Mouse (Mus musculus) CH12.LX (cell line): ENCODE data around the gene Cdkl3. TPM values are rescaled to one million over a fixed set of nuclear protein-coding genes. Genes with fewer than 3 reads are reported as not detected.

Experiments used
- DNase-seq: peaks from one replicate; pipeline ENCODE4 v3.0.0-alpha.2; 2013; ENCODE audit errors: extremely low read depth
- H3K27ac ChIP-seq: 2 replicates; pipeline ENCODE4 v1.5.1; 2012; ENCODE audit warnings: low read depth, mild to moderate bottlenecking, control low read depth, moderate library complexity; ENCODE audit not compliant: insufficient read depth
- H3K27me3 ChIP-seq: replicated peaks from 2 replicates; pipeline ENCODE3; 2012; ENCODE audit warnings: inconsistent platforms
- H3K36me3 ChIP-seq, 2 experiments: replicated peaks in 1 of 2; 2 replicates each; pipeline versions ENCODE3 to v1.6.1; 2012; ENCODE audit warnings: inconsistent platforms in 1 of 2, low read length in 1 of 2, mild to moderate bottlenecking in 1 of 2, mixed read lengths in 1 of 2, moderate library complexity in 1 of 2; ENCODE audit not compliant: control insufficient read depth in 1 of 2, insufficient read depth in 1 of 2
- H3K4me1 ChIP-seq, 2 experiments: 2 replicates each; pipeline ENCODE4 v1.6.1; 2012; ENCODE audit warnings: inconsistent platforms in 1 of 2, moderate library complexity in 1 of 2; ENCODE audit not compliant: insufficient read depth in 2 of 2, control insufficient read depth in 1 of 2
- H3K4me2 ChIP-seq: 2 replicates; pipeline ENCODE4 v1.6.1; 2012; ENCODE audit warnings: low read depth, mild to moderate bottlenecking, control low read depth; ENCODE audit not compliant: poor library complexity, insufficient read depth, severe bottlenecking
- H3K4me3 ChIP-seq, 3 experiments: fragments of 150-350 bp in 1 of 3; sonication (generic) in 1 of 3; replicated peaks in 1 of 3; 2 replicates each; pipeline versions ENCODE3 to v1.5.1; 2011 to 2012; ENCODE audit warnings: low read depth in 2 of 3, low read length in 2 of 3, mild to moderate bottlenecking in 2 of 3, moderate library complexity in 2 of 3, control low read depth in 1 of 3, improper control_type of control experiment in 1 of 3, inconsistent platforms in 1 of 3, mixed read lengths in 1 of 3; ENCODE audit not compliant: poor library complexity in 1 of 3
- H3K79me2 ChIP-seq: replicated peaks from 2 replicates; pipeline ENCODE4 v1.6.1; 2012; ENCODE audit warnings: mild to moderate bottlenecking, moderate library complexity; ENCODE audit not compliant: control insufficient read depth, poor library complexity, insufficient read depth, severe bottlenecking; ENCODE audit errors: extremely low read depth
- H3K9ac ChIP-seq: 2 replicates; pipeline ENCODE4 v1.6.1; 2012; ENCODE audit warnings: low read depth, mild to moderate bottlenecking, control low read depth, moderate library complexity; ENCODE audit not compliant: insufficient read depth
- H3K9me3 ChIP-seq: replicated peaks from 2 replicates; pipeline ENCODE3; 2012; ENCODE audit warnings: low read length, inconsistent platforms, mixed read lengths
- BHLHE40 ChIP-seq: IDR thresholded peaks from 2 replicates; pipeline ENCODE4 v1.6.1; 2011; ENCODE audit warnings: mild to moderate bottlenecking, low read depth, low read length, improper control_type of control experiment
- CHD1 ChIP-seq: IDR thresholded peaks from 2 replicates; pipeline ENCODE4 v1.6.1; 2012; ENCODE audit warnings: low read depth, low read length, improper control_type of control experiment, inconsistent platforms
- CHD2 ChIP-seq: IDR thresholded peaks from 2 replicates; pipeline ENCODE4 v1.6.1; 2011; ENCODE audit warnings: low read length, improper control_type of control experiment
- ELF1 ChIP-seq: IDR thresholded peaks from 2 replicates; pipeline ENCODE4 v1.6.1; 2014; ENCODE audit warnings: low read depth, mild to moderate bottlenecking, inconsistent platforms, low read length, improper control_type of control experiment
- ETS1 ChIP-seq: conservative IDR thresholded peaks from 2 replicates; pipeline ENCODE4 v1.6.1; 2012; ENCODE audit warnings: low read depth, mild to moderate bottlenecking, inconsistent platforms, low read length, improper control_type of control experiment, moderate library complexity
- JUN ChIP-seq: IDR thresholded peaks from 2 replicates; pipeline ENCODE4 v1.6.1; 2011; ENCODE audit warnings: low read depth, mild to moderate bottlenecking, low read length, improper control_type of control experiment, moderate library complexity; ENCODE audit not compliant: insufficient read depth
- MAX ChIP-seq: IDR thresholded peaks from 2 replicates; pipeline ENCODE4 v1.6.1; 2011; ENCODE audit warnings: low read length, improper control_type of control experiment
- MEF2A ChIP-seq: IDR thresholded peaks from 2 replicates; pipeline ENCODE4 v1.6.1; 2014; ENCODE audit warnings: low read depth, mild to moderate bottlenecking, inconsistent platforms, low read length, improper control_type of control experiment, borderline replicate concordance
- NELFE ChIP-seq: IDR thresholded peaks from 2 replicates; pipeline ENCODE4 v1.6.1; 2011; ENCODE audit warnings: low read depth, low read length, improper control_type of control experiment
- NRF1 ChIP-seq: IDR thresholded peaks from 2 replicates; pipeline ENCODE4 v1.6.1; 2014; ENCODE audit warnings: low read depth, mild to moderate bottlenecking, inconsistent platforms, low read length, improper control_type of control experiment, moderate library complexity
- PAX5 ChIP-seq: IDR thresholded peaks from 2 replicates; pipeline ENCODE4 v1.6.1; 2012; ENCODE audit warnings: low read length, inconsistent platforms, mixed read lengths
- POLR2A ChIP-seq: IDR thresholded peaks from 2 replicates; pipeline ENCODE4 v1.6.1; 2011; ENCODE audit warnings: low read depth, mild to moderate bottlenecking, improper control_type of control experiment, low read length
- RAD21 ChIP-seq: IDR thresholded peaks from 2 replicates; pipeline ENCODE4 v1.6.1; 2011; ENCODE audit warnings: low read depth, mild to moderate bottlenecking, low read length, improper control_type of control experiment, moderate library complexity
- SIN3A ChIP-seq: IDR thresholded peaks from 2 replicates; pipeline ENCODE4 v1.6.1; 2012; ENCODE audit warnings: low read length, improper control_type of control experiment, inconsistent platforms
- TCF12 ChIP-seq: IDR thresholded peaks from 2 replicates; pipeline ENCODE4 v1.6.1; 2014; ENCODE audit warnings: low read depth, mild to moderate bottlenecking, inconsistent platforms, low read length, improper control_type of control experiment
- UBTF ChIP-seq: IDR thresholded peaks from 2 replicates; pipeline ENCODE4 v1.6.1; 2012; ENCODE audit warnings: low read depth, mild to moderate bottlenecking, inconsistent platforms, low read length, improper control_type of control experiment, moderate library complexity
- USF1 ChIP-seq: IDR thresholded peaks from 2 replicates; pipeline ENCODE4 v1.6.1; 2014; ENCODE audit warnings: low read depth, mild to moderate bottlenecking, inconsistent platforms, low read length, improper control_type of control experiment
- ZKSCAN1 ChIP-seq: IDR thresholded peaks from 2 replicates; pipeline ENCODE4 v1.6.1; 2012; ENCODE audit warnings: low read depth, inconsistent platforms, low read length, improper control_type of control experiment, borderline replicate concordance
- dilution Hi-C: fragments of 300-500 bp; cut with MboI; formaldehyde crosslinking; loops from 2 replicates; pipeline ENCODE4 v1.14.3; 2020; ENCODE audit warnings: low sequenced_read_pairs; ENCODE audit not compliant: extremely low pct_unique_long_range_greater_than_20kb, extremely low pct_ligation_motif_present
- in situ Hi-C: fragments of 300-500 bp; cut with MboI; formaldehyde crosslinking; loops from 3 replicates; pipeline ENCODE4 v1.14.3; 2019; ENCODE audit warnings: low sequenced_read_pairs, low pct_ligation_motif_present, low pct_unique_long_range_greater_than_20kb, mixed read lengths
- polyA plus RNA-seq: library from polyadenylated mRNA; unstranded; fragments of >175 nt; gene quantifications from 2 replicates; pipeline ENCODE4 v1.2.1, GENCODE M21; 2012; ENCODE audit warnings: low read depth; ENCODE audit not compliant: insufficient read length
- total RNA-seq, 2 experiments: library from RNA; depleted of rRNA; stranded (reverse); fragments of 300-350 nt in 1 of 2; fragments of >200 nt in 1 of 2; gene quantifications; 2 replicates each; pipeline ENCODE4 v1.2.3; 2012 to 2014

Cdkl3 gene
- total and polyA plus RNA-seq, 3 experiments, result 4.4 to 9.7 (median 8.0) TPM

- TF ChIP-seq CHD2 (peak; percentile 63), RAD21 (peak; percentile 74), UBTF (peak; percentile 95; the same call in 1 of the 2 replicates), TCF12 (peak; percentile 98), ZKSCAN1 (no peak), CHD1 (peak; percentile 71; the same call in 1 of the 2 replicates), PAX5 (no peak), NELFE (peak; percentile 90), ETS1 (peak; percentile 74), USF1 (peak; percentile 86), ELF1 (peak; percentile 81), MEF2A (peak; percentile 94)
Observed at GRCm38 (mm10) chr11:51967443-51968401, 36.3 kb upstream of the Cdkl3 start, which contains the start of gene Cdkn2aipnl (continued).

GRCm38 (mm10) chr11:51968896-51969295, 35.1 kb upstream of the Cdkl3 start:
- Histone ChIP-seq H3K4me1 (peaks cover 5 to 30% of the 10 kb centered on the region in 2 experiments; a peak in 3 of 4 replicates), H3K36me3 (peaks cover 39 to 48% of the 10 kb centered on the region in 2 experiments), H3K79me2 (peaks cover 25% of the 10 kb centered on the region), H3K9ac (peak overlapping the region; percentile 84; the same call in 1 of the 2 replicates), H3K27ac (peak overlapping the region; percentile 25; the same call in 1 of the 2 replicates)
- in situ Hi-C loops (loop anchor here (10.0 kb wide), 1 partner anchor 144 kb away; no protein-coding TSS in a partner anchor), dilution Hi-C loops (no loop called here)
- DNase-seq, result peak; percentile 83
- TF ChIP-seq POLR2A (peak; percentile 57), NELFE (no peak), BHLHE40 (peak; percentile 70), MAX (0 out of 2 replicates have a peak, but pooled peaks have one; percentile 58), NRF1 (no peak), SIN3A (peak; percentile 25; the same call in 1 of the 2 replicates), ETS1 (no peak), JUN (no peak), USF1 (peak; percentile 10; the same call in 1 of the 2 replicates), PAX5 (no peak)
- TF ChIP-seq, all 38 proteins: peak for 5
- Histone ChIP-seq H3K9me3 (peaks cover 15% of the 10 kb centered on the region), H3K4me3 (peak overlapping the region; percentile 24 to 57 (median 52)), H3K27me3 (no peaks in the 10 kb centered on the region), H3K4me2 (peak overlapping the region; percentile 89)
